Mouse (Mus musculus) cortical plate, adult 2 months (tissue): ENCODE measurements around the gene Vmn1r78. TPM values are rescaled to one million over a fixed set of nuclear protein-coding genes. Genes with fewer than 3 reads are reported as not detected.
"Not testable (repeated sequence)": the region's sequence is repeated elsewhere in the genome, so short reads cannot be mapped to it uniquely, and the experiment has no call there.

Source experiments
- H3K27ac ChIP-seq: fragments of 200-500 bp; 2 replicates; pipeline ENCODE4 v1.5.1; 2012; ENCODE audit warnings: low read length, control low read depth, inconsistent platforms; ENCODE audit not compliant: insufficient read depth
- H3K4me1 ChIP-seq: fragments of 200-500 bp; 2 replicates; pipeline ENCODE4 v1.6.1; 2011; ENCODE audit warnings: low read length; ENCODE audit not compliant: control insufficient read depth, insufficient read depth
- H3K4me3 ChIP-seq: fragments of 200-500 bp; 2 replicates; pipeline ENCODE4 v1.5.1; 2011; ENCODE audit warnings: mild to moderate bottlenecking, low read length, control low read depth; ENCODE audit not compliant: insufficient read depth
- CTCF ChIP-seq: fragments of 200-500 bp; IDR thresholded peaks from 2 replicates; pipeline ENCODE4 v1.5.1; 2011; ENCODE audit warnings: mild to moderate bottlenecking, control low read depth, low read length; ENCODE audit not compliant: insufficient read depth; ENCODE audit errors: extremely low read depth
- POLR2A ChIP-seq: fragments of 200-500 bp; IDR thresholded peaks from 2 replicates; pipeline ENCODE4 v1.6.1; 2011; ENCODE audit warnings: mild to moderate bottlenecking, low read length, control low read depth; ENCODE audit not compliant: insufficient read depth; ENCODE audit errors: extremely low read depth
- polyA plus RNA-seq: library from polyadenylated mRNA; depleted of rRNA; stranded (reverse); fragments of >200 nt; gene quantifications from 2 replicates; pipeline ENCODE4 v1.2.3, GENCODE M21; 2012; rRNA removed

The Vmn1r78 gene
- not detected in 2 replicates for polyA plus RNA-seq

- Histone ChIP-seq H3K4me1 (no peaks in the 10 kb centered on the region), H3K4me3 (no peak within 1 kb of the TSS), H3K27ac (no peak within 1 kb of the TSS)
- no peak for TF ChIP-seq POLR2A
- TF ChIP-seq CTCF = no peak
Observed at GRCm38 (mm10) chr7:12149957-12150356, at the start of gene Vmn1r78. Gene Vmn1r78 (plus strand): TSS chr7:12150257.

DNA sequence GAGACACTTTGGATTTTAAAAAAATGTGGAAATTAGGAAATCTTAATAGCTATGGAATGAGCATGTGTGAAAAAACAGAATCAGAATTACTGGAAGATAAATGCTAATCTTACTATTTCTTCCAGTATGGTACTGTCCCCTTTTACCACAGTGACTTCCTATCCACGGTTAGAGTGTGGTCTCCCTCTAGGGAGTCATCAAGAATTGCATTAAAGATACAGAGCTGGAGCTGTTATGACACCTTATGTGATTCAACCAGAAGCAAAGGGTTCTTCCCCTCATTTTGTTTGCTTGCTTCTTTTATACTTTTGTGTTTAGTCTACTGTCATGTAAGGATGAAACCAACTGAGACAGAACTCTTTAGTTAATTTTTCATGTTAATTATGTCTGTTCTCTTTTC lies 6.4 kb downstream of the Vmn1r78 start:
- H3K4me1 ChIP-seq = not testable (repeated sequence)

GRCm38 (mm10) chr7:12170979-12171378 lies 20.9 kb downstream of the Vmn1r78 start, which contains the start of gene Vmn1r79:
Gene Vmn1r79 (plus strand): TSS chr7:12171279.
- H3K4me1 ChIP-seq, H3K4me3 ChIP-seq, H3K27ac ChIP-seq: not testable (repeated sequence)

More for the DNA sequence above, 6.4 kb downstream of the Vmn1r78 start:
- not testable (repeated sequence) for H3K27ac ChIP-seq, H3K4me3 ChIP-seq

DNA sequence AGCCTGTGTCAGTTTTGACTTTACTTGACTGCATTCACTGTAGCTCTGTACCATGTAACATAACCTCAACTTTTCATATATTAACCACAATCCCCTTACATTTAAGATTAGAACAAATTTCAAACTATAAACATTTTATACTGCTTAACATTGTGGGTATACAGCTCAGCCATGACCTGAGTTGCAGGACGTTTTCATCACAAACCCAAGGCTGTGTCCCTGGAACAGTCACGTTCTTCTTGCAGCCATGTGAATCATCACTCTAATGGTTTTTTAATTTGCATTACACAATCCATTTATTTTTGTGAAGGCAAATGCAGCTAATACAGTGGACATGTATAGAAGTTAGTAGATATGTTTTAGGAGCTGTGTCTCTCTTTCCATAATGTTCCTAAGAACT lies 22.9 kb downstream of the Vmn1r78 start:
- H3K4me3 ChIP-seq, H3K27ac ChIP-seq, H3K4me1 ChIP-seq: not testable (repeated sequence)

- no peaks in the 10 kb centered on the region for H3K4me1 ChIP-seq
- H3K4me3 ChIP-seq = no peak within 1 kb of the TSS
- H3K27ac ChIP-seq = no peak within 1 kb of the TSS
- TF ChIP-seq POLR2A = no peak
- no peak for TF ChIP-seq CTCF
Observed at GRCm38 (mm10) chr7:12188986-12189385, 38.9 kb downstream of the Vmn1r78 start, which contains the start of gene Vmn1r80. Gene Vmn1r80 (plus strand): TSS chr7:12189286.

DNA sequence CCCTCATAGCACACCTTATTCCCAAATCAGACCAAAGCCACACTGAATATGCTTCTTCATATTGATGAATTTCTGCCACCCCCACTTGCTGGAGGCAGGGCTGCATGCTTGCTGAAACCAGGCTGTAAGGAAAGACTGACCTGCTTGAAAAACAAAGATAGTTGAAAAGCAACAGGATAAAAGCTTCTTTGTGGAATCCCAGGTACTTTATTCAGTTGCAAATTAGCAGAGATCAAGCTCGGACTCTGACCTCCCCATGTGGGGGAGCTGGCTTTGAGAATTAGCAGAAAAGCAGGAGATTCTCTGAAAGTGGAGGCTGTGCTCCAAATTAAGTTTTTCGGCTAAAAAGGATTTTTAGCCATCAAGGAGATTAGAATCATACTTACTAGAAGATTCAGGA lies 54.1 kb downstream of the Vmn1r78 start:
- no peak overlapping the region for H3K27ac ChIP-seq
- H3K4me1 ChIP-seq = no peaks in the 10 kb centered on the region
- no peak for TF ChIP-seq POLR2A
- TF ChIP-seq CTCF = no peak
- H3K4me3 ChIP-seq = no peak overlapping the region

Other genes with a start within 250 kb of the Vmn1r78 start
- not detected in 2 replicates for gene Vmn1r76, start 212.0 kb upstream of the Vmn1r78 start, polyA plus RNA-seq
- gene Vmn1r77, start 113.5 kb upstream of the Vmn1r78 start, polyA plus RNA-seq = not detected in 2 replicates
- not detected in 2 replicates for gene Vmn1r79, start 21.0 kb downstream of the Vmn1r78 start, polyA plus RNA-seq
- not detected in 2 replicates for gene Vmn1r80, start 39.0 kb downstream of the Vmn1r78 start, polyA plus RNA-seq
- gene Vmn1r81, start 118.0 kb downstream of the Vmn1r78 start, polyA plus RNA-seq = not detected in 2 replicates
- gene Vmn1r82, start 150.2 kb downstream of the Vmn1r78 start, polyA plus RNA-seq = not detected in 2 replicates
- gene Vmn1r83, start 179.2 kb downstream of the Vmn1r78 start, polyA plus RNA-seq = not detected in 2 replicates
- not detected in 2 replicates for gene Vmn1r84, start 219.0 kb downstream of the Vmn1r78 start, polyA plus RNA-seq